Mouse (Mus musculus): ENCODE results near the gene Spib. TPM values are rescaled to one million over a fixed set of nuclear protein-coding genes. Genes with fewer than 3 reads are reported as not detected.

Gene Spib
- total RNA-seq, 2 experiments from 2014 or later = 1.1 to 1.3 TPM

DNA sequence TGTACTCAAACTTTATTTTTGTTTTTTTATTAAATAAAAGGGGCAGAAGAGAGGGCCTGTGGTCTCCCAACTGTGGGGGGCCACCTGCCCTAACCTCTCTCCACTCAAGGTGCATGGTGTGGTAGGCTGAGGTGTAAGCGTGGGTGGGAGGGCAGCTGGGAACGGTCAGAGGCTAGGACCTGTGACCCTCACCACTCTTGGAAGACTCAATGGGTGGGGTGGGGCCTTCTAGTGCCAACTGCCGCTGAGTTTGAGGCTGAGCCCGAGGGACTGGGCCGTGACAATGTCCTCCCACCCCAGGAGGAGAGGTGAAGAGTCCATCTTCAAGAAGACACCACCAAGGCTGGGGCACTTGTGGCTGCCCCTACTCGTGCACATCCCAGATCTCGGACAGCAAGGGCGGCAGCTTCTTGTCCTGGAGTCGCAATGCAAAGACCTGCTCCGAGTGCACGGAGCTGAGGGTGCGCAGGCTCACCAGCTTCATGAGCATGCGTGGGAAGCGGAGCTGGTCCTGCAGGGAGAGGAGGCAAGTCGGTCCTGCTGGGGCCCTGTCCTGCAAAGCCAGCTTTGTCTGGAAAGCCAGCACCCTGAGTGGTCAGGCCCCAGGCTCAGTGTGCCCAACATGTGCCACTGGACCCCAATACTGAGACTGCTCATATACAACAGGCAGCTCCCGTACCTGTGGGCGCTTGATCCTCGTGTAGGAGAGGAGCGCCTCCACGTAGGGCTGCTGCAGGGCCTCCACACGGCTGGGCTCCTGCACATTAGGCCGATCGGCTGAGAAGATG, 17.9 kb upstream of the Spib start:
- DNase-seq = no peak
- intact Hi-C loops (cut with DNase I) = loop anchor here (1.0 to 5.0 kb wide), 2 partner anchors 29 to 303 kb away; partner anchors contain the start of genes 1700028J19Rik and 2410002F23Rik

DNA sequence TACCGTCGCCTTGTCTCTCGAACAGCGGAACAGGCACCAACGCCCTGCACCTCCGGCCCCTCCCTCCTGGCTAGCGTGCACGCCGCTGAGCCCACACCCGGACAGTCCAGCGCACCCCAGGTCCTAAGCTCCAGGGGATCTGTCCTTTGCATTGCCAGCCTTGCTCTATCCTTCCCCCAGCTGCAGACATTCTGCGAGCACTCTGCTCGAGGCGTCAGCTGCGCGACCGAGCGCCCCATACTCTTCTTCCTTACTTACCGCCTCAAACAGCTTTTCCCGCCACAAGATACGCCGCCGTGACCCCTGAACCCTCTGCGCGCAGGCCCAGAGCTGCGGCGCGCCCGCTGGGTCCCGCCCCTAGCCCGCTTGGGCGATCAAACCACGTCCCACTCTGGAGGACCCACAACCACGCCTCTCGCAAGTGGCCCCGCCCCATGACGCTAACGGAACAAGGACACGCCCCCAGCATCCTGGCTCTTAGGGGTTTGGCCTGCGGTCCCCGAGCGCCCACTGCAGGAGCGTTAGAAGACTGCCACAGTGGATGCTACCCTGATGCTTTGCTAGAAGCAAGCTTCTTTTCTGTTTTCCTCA, 16.7 kb upstream of the Spib start, which contains the start of gene Pold1:
TSS of gene Pold1 (minus strand) at position 353 of the 591 bp plus-strand sequence.
- DNase-seq = peak; percentile 100
- intact Hi-C loops (cut with DNase I) = loop anchor here (1.0 to 5.0 kb wide), 3 partner anchors 27 to 301 kb away; partner anchors contain the start of genes 1700028J19Rik and 2410002F23Rik

DNA sequence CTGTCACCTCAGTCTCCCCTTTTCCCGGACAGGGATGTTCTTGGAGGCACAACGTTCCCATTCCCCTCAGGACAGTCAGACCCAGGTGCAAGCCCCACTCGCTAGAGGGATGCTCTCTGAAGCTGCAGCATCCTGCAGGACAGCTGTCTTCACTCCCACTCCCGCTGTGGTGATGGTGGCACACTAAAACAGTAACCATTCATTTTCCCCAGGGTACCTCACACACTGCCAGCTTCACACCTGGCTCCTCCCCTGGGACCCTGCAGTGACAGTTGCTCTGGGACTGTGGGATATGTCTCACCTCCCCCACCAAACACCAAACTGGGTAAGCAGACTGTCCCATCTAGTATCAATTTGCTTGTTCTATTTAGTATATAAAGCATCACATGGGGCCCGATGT, 15.9 kb upstream of the Spib start:
- intact Hi-C loops (cut with DNase I) = loop anchor here (1.0 to 5.0 kb wide), 2 partner anchors 46 to 300 kb away; partner anchors contain the start of genes 1700028J19Rik and 2410002F23Rik

DNA sequence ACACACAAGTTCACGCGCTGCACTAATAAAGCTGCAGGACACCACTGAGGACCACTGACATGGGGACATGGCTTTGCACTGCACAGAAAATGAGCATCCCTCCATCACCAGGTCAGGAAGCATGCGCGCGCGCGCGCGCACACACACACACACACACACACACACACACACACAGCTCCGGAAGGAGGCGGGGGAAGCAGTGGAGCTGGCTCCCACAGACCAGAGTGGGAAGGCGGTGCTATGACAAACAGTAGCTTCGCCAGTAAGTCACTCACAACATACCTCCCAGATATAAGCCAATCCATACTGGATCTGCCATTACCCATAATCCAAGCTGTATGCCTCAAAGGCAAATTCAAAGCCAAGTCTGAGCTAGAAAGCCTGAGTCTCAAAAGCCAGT, 15.2 kb upstream of the Spib start:
- no peak for DNase-seq
- intact Hi-C loops (cut with DNase I) = loop anchor here (5.0 kb wide), 1 partner anchor 300 kb away; the partner anchor contains the start of genes 1700028J19Rik and 2410002F23Rik

More for the DNA sequence above, 15.9 kb upstream of the Spib start:
- DNase-seq = no peak

DNA sequence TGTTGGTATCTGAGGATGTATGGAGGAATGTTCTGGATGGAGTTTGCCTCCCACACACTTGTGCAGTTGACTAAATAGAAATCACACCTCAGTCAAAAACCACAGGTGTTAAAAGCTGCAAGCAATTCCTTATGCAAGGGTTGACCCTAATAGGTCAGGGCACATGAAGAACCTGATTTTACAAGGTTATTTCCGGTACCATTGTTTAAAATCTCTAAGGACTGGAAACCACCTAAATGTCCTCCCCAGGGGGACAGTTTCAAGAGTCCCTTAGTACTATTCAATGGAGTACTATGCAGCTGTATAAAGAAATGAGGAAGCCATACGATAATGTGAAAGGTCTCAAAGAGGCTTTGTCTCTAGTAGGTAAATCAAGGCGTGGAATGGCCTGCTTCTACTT, 14.4 kb upstream of the Spib start:
- DNase-seq = no peak
- intact Hi-C loops (cut with DNase I) = loop anchor here (5.0 kb wide), 1 partner anchor 299 kb away; the partner anchor contains the start of genes 1700028J19Rik and 2410002F23Rik

DNA sequence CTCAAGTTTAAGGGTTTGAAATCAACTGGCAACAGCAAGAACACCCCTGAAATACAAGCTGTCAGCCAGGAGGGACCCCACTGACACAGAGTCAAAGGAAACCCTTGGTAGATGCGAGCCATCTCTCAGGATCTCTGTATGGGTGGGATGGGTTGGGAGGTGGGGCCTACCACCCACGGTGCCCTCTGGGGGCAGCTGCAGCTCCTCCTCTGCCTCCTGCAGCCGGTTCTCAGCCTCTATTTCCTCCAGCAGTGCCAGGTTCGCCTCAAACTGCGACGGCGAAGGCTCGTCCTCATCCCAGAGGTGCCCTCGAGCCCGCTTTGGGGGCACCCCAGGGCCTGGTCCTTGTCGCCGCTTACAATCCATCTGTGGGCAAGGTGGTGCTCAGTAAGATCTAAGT, 11.2 kb upstream of the Spib start:
- intact Hi-C loops (cut with DNase I) = no loop called here
- no peak for DNase-seq

DNA sequence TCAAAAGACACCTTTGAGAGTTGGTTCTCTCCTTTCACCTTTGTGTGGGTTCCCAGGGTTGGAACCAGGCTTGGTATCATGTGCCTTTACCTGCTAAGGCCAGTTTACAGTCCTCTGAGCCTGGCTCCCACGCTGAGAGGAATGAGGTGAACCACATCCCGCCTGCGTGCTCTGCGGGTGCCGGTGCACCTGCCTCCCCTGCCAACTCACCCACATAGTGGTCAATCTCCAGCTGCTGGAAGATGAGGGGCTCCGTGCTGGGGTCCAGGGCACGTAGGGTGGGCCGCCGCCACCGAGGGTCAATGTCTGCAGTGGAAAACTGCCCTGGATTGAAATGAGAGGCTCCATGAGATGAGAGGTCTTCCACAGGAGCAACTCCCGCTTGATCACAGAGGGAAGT, 10.7 kb upstream of the Spib start:
- intact Hi-C loops (cut with DNase I) = no loop called here
- DNase-seq = no peak

DNA sequence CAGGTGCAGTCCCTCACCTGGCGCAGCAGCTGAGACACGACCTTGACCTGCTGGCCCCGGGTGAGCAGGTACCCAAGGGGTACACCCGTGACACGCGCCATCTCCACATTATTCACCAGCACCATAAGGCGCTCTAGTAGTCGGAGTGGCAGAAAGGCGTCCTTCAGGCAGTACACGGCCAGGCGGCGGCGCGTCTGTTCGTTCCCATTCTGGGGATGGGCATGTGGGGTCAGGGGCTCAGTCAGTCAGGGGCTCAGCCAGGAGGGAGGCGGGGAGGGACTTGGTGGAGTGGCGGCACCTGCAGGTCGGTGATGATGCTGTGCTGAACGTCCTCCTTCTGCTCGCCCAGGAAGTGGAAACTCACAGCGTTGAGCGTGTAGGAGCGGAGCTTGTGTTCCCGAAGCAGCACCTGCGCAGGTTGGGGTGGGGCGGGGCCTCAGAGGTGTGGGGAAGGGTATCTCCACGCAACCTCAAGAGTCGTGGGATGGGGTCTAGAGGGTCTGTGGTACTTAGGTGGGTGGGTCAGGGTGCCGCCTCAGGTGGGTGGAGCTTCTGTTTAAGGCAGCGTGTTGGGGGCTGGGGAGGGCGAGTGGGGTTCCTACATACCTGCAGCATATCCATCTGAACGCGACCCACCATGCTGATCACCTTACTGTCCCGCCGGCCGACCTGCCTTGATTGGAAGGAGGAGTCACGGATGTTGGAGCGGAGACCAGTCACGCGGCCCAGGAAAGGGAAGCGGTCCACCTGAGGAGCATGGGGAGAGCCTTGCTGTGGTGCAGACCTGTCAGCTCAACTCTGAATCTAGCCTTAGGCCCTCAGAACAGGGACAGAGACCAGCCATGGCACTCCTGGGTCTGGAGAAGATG, 7.1 kb upstream of the Spib start:
- no peak for DNase-seq
- intact Hi-C loops (cut with DNase I) = no loop called here

DNA sequence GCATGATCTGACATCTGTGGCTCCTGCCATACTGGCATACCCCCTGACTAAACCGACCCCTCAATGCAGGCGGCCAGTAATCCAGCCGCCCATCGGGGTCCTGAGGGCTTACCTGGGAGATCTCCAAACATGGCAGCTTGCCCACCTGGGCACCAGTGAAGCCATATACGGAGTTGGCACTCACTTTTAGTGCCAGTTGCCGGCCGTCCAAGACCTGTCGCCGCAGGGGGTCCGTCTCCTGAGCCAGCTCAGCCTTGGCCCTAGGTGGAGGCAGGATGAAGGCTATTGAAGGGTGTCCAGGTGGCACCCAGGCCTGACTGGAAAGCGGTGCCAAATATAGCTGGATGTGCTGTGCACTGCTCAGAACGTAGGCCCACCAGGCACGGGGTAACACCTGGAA, 5.6 kb upstream of the Spib start:
- intact Hi-C loops (cut with DNase I) = no loop called here
- DNase-seq = no peak

DNA sequence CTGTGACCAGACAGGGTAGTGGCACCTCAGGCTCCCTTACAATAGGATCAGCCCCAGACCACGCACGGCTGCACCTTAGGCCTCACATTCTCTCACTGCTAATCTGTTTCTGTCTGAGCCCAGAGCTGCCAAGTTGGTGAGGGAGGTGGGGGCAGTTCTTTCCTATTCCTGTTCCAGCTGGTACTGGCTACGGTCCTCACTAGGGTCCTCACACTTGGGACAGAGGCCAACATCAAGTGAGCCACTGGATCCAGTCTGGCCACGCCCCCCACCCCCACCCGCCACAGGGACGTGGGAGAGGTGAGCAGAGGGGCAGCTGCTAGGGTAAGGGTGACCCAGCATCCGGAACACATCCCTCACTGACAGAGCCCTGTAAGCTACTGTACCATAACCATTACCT, 5.1 kb upstream of the Spib start:
- no peak for DNase-seq
- intact Hi-C loops (cut with DNase I) = no loop called here

DNA sequence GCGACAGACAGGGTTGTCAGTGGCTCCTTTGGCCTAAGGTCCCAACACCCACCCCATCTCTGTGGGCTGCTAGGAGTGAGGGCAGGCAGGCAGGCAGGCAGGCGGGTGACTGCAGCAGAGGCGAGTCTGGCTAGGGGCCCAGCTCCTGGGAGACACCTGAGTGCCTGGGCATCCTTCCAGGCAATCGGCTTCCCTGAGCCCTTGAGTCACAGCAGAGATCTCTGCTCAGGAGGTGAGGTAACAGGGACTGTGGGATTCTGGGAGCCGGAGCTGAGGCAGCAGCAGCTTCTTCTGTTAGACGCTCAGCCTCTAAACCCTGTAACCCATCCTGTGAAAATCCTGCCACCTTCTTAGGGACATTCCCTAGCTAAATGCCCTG, 4.7 kb upstream of the Spib start:
- DNase-seq = peak in 1 of 2 experiments; percentile 61
- intact Hi-C loops (cut with DNase I) = no loop called here

DNA sequence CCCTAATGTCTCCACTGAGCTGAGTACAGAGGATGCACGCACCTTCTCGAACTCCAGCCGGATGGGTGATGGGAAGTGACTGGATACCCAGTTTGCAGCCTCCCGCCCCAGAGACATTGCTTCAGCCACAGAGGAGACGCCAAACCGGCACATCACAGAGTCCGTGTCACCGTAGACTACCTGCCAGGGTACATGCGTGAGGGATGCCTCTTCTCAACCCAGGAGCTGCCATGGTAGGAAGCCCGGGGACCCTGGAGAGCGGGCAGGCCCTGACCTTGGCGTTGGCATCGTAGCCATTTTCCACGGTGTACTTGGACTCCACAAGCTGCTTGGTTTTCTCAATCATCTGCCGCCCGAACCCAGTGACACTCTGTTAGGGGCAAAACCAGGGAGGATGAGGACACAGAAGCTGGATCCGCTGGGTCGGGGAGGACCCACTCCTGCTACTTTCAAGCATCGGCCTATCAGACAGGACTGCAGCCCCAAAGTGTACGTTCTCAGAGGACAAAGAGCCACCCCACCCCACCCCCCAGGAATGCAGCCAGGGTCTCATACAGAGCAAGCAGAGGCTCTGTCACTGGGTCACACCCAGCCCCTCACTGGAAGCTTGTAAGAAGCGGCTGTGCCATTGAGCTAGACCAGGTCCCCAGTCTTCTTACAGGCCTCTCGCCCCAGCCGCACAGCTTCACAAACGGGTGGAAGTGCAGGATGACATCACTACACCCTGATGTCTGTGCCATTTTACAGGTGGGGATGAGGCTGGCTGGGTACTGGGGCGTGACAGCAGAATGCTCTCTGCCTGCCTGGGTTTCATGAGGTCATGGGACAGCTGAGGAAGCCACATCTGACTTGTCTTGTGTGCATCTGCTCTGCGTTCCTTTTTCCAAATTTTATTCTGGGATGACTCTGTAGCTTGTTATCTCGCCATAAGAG, 4.1 kb upstream of the Spib start:
- intact Hi-C loops (cut with DNase I) = no loop called here
- DNase-seq = no peak

DNA sequence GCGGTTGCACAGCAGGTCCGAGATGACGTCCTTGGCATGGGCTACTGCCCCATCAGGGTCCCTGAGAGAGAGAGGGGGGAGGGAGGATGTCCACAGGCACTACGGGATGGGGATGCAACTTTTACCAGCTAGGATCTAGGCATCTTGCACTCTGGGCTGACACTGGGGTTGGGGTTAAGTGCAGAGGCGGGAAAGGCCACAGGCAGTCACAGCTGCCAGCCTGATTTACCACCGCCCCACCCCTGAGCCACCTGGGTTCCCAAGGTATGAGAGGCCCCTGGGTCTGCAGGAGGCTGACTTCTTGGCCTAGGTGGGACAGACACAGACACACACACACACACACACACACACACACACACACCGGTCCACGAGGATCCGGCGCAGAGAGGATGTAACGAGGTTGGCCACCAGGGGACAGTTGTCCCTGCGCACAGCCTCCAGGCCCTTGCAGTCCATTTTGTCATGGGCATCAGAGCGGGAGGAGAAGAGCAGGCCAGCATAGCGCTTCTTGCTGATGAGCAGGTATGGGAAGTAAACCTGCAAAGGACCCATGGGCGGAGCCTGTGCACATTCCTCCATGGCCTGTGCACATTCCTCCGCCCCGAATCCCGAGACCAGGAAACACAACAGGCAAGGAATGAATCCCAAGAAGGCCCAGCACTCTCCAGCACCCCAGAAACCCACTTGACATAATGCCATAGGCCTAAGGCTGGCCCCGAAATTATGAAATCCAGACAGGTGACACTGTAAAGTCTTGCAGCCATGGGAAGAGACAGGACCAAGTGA, 3.0 kb upstream of the Spib start:
- intact Hi-C loops (cut with DNase I) = no loop called here
- DNase-seq = no peak

DNA sequence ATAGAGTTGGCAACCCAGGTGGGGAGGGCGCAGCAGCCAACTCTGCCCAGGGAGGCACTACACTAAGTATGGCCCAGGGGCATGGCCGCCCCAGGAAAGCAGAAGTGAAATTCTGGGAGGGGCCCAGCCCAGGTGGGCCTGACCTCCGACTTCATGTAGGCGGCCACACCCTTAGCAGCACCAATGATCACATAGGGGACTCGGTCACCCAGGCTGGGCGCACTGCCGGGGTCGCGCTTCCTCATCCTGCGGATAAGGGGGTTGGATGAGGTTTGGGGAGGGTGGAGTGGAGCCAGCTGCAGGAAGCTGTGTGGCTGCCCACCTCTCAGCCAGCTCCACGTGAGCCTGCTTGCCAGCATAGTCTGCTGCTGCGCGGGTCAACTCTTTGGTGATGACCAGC, 2.4 kb upstream of the Spib start:
- DNase-seq = no peak
- intact Hi-C loops (cut with DNase I) = no loop called here

DNA sequence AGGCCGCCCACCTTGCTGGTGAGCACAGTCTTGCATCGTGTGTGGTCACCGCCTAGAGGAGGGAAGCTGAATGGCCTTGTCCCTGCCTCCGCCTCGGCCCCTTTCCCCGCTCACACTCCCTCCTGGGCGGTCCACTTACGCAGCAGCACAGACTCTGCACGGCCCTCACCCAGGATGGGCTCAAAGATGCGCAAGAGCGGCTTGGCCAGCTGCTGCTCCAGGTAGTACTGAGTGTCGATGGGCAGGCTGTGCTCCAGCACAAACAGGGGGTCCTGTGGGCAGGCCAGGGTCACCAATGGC, 1.8 kb upstream of the Spib start:
- no peak for DNase-seq
- intact Hi-C loops (cut with DNase I) = no loop called here

DNA sequence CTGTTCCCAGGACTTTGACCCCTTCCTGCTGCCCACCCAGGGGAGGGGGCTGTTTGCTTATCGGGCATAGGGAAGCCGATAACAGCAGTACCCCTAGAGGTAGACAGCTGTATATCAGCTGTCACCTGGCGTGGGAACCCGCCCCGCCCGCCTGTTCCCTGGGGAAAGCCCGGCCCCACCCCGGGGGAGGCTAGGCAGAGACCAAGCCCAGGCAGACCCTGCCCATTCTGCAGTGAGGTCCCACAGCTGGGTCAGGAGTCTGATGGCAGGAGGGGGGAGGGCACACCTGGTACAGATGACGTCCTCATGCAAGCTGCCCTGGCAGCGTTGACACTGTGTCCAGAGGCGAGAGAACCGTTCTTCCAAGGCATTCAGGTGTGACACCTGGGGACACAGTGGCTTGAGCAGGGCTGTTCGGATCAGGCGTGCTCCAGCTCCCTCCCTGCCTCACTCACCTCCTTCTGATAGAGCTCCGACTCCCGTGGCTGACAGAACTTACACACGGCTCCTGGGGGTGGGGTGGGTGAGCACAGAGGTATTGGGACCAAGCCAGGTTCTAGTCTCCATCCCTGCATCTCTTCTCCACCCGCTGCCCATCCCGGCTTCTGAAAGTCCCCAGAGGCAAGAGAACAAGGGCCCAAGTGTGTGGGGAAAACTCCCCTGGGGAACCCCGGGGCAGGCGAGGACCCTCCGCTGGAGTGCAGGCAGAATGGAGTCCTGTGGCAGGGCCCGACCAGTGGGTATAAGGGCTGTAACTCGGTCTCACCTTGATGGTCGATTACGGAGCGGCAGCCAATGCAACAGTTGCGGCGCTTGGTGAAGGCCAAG, 1.3 kb upstream of the Spib start:
- intact Hi-C loops (cut with DNase I) = no loop called here
- no peak for DNase-seq

DNA sequence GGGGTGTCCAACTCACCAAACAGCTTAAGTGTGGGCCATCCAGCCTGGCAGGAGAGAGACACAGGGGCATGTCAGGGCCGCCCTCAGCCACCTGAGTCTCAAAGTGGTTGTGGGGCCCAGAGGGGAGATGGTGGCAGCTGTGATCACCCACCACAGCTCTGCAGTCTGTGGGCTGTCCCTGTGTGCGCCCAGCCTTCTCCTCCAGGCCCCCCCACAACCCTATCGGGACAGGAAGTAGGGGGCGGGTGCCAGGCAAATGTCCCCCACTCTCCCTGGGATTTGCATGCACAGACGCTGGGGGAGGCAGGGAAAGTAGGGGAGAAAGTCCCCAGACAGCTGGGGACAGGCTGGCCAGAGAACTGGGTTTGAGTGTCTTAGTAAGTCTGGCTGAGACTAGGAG, 664 bp downstream of the Spib start:
- intact Hi-C loops (cut with DNase I) = no loop called here

DNA sequence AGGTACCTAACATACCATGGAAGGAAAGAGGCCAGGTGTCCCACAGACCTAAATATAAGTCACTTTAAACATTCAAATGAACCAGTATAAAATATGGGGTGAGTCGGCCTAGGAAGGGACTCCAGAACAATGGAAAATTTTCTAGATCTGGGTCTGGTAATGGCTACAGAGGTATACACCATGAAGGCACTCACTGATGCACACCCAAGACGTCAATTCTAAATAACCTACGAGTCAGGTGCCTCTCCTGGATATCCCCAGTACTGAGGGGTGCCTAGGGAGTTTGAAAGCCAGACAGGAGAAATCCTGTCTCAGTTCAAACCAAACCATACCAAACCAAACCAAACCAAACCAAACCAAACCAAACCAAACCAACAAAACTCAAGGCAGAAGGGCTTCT, 1.4 kb downstream of the Spib start:
- intact Hi-C loops (cut with DNase I) = no loop called here
- DNase-seq = no peak

More for the DNA sequence above, 664 bp downstream of the Spib start:
- no peak for DNase-seq

Measured in heart, postnatal 10 days (tissue).